Mouse (Mus musculus) liver, embryonic 15.5 days (tissue): ENCODE data around the gene Usp40. TPM values are rescaled to one million over a fixed set of nuclear protein-coding genes. Genes with fewer than 3 reads are reported as not detected.
A peak's percentile ranks its signal among the peaks of the same experiment; 100 is the strongest.

ENCODE experiments used
- ATAC-seq: fragments of 200-750 bp; cut with Nextera tagmentation; 2 replicates; pipeline ENCODE4 v1.8.0; 2017; ENCODE audit warnings: moderate number of reproducible peaks, mild to moderate bottlenecking, moderate library complexity; ENCODE audit not compliant: insufficient read depth
- H3K27ac ChIP-seq: fragments of 300-500 bp; sonication (generic); replicated peaks from 2 replicates; pipeline ENCODE4 v1.5.1; 2015; ENCODE audit warnings: mild to moderate bottlenecking, inconsistent platforms
- H3K27me3 ChIP-seq: fragments of 300-500 bp; sonication (generic); 2 replicates; pipeline ENCODE4 v1.6.1; 2015; ENCODE audit warnings: mild to moderate bottlenecking, inconsistent platforms
- H3K36me3 ChIP-seq: fragments of 300-500 bp; sonication (generic); replicated peaks from 2 replicates; pipeline ENCODE4 v1.6.1; 2015; ENCODE audit warnings: moderate library complexity, mild to moderate bottlenecking, inconsistent platforms
- H3K4me1 ChIP-seq: fragments of 300-500 bp; sonication (generic); replicated peaks from 2 replicates; pipeline ENCODE4 v1.6.1; 2015; ENCODE audit warnings: inconsistent platforms
- H3K4me2 ChIP-seq: fragments of 300-500 bp; sonication (generic); 2 replicates; pipeline ENCODE4 v1.6.1; 2015; ENCODE audit warnings: moderate library complexity, mild to moderate bottlenecking, inconsistent platforms
- H3K4me3 ChIP-seq: fragments of 300-500 bp; sonication (generic); replicated peaks from 2 replicates; pipeline ENCODE4 v1.5.1; 2015; ENCODE audit warnings: mild to moderate bottlenecking, inconsistent platforms
- H3K9ac ChIP-seq: fragments of 300-500 bp; sonication (generic); 2 replicates; pipeline ENCODE4 v1.6.1; 2015; ENCODE audit warnings: moderate library complexity, mild to moderate bottlenecking, inconsistent platforms
- H3K9me3 ChIP-seq: fragments of 300-500 bp; sonication (generic); replicated peaks from 2 replicates; pipeline ENCODE4 v1.6.1; 2016; ENCODE audit warnings: inconsistent platforms
- WGBS: fragments of 180-500 bp; shearing (Covaris S2); methylation state at CpG from one replicate; pipeline ENCODE4 v1.1.7; 2015; ENCODE audit warnings: mixed read lengths; ENCODE audit not compliant: insufficient replicate concordance; 5-methylcytosine and 5-hydroxymethylcytosine counted together
- polyA plus RNA-seq: library from polyadenylated mRNA; unstranded; fragments of >200 nt; fragmentation: Nextera tagmentation; extraction: Ambion mirVana; gene quantifications from 2 replicates; pipeline ENCODE4 v1.2.1, GENCODE M21; 2015

Usp40 gene
- polyA plus RNA-seq, 1 experiment from 2014 or later: 8.2 TPM

- no peak for ATAC-seq
- peak overlapping the region; percentile 88 for H3K4me2 ChIP-seq
Observed at GRCm38 (mm10) chr1:88008735-88009134, 384 bp upstream of the Usp40 start.

DNA sequence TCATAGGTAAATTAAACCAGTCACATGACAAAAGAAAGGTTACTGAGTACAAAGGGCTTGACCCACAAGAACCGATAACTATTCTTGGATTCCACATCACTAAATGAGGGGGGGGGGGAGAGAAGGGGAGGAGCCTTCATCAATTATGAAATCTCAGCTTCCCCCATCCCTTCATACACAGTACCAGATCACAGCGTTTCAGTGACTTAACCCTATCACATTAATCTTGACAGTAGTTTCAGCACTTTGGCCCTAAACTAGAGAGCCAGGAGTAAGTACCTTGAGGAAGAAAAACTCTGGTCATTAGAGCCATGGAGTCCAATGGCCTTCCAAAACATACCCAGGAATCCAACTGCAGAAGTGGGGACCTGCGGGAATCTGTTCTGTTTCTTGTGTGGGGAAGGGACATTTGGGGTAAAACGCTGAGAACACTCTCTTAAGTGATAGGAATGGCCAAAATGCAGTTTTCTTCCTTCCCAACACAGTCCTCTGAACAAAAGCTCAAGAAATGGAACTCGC, 600 bp downstream of the Usp40 start:
- H3K27me3 ChIP-seq: no peaks in the 10 kb centered on the region; the same call in 1 of the 2 replicates
- H3K4me1 ChIP-seq: peaks cover 20% of the 10 kb centered on the region
- WGBS: 12% methylated on average over 5 of the region's 5 CpGs
- peak overlapping the region; percentile 75 for H3K4me3 ChIP-seq
- peak overlapping the region; percentile 77 for H3K9ac ChIP-seq
- no peaks in the 10 kb centered on the region for H3K9me3 ChIP-seq
- ATAC-seq: peak; percentile 39; the same call in 1 of the 2 replicates
- peak overlapping the region; percentile 57 for H3K27ac ChIP-seq
- peak overlapping the region; percentile 88 for H3K4me2 ChIP-seq
- H3K36me3 ChIP-seq: peaks cover 12% of the 10 kb centered on the region; the same call in 1 of the 2 replicates

More at GRCm38 (mm10) chr1:88008735-88009134, 384 bp upstream of the Usp40 start:
- Histone ChIP-seq H3K9ac (peak overlapping the region; percentile 77; the same call in 1 of the 2 replicates), H3K4me3 (peak overlapping the region; percentile 75), H3K27ac (peak overlapping the region; percentile 57; the same call in 1 of the 2 replicates), H3K27me3 (no peaks in the 10 kb centered on the region; the same call in 1 of the 2 replicates), H3K4me1 (peaks cover 20% of the 10 kb centered on the region), H3K9me3 (no peaks in the 10 kb centered on the region), H3K36me3 (0 out of 2 replicates have a peak, but pooled peaks cover 7% of the 10 kb centered on the region)
- 43% methylated on average over 4 of the region's 4 CpGs for WGBS

DNA sequence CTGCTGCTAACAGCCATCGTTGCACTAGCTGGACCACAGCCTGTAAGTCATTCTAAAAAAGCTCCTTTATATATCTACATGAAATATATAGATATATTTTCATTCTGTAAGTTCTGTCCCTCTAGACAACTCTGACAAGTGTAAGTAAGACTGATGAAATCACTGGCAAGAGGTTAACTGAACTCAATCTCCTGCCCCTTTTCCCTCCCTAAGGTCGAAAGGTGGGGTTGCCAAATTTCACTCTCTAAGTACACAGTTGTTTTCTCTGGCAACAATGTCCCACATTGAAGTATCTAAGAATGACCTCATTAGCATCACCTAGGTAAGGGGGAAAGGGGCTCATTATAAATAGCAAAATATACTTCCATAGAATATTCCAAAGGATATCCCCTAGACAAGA, 15.6 kb downstream of the Usp40 start:
- Histone ChIP-seq H3K9me3 (no peaks in the 10 kb centered on the region), H3K4me2 (no peak overlapping the region), H3K27me3 (no peaks in the 10 kb centered on the region), H3K9ac (no peak overlapping the region), H3K27ac (no peak overlapping the region), H3K4me1 (no peaks in the 10 kb centered on the region), H3K4me3 (no peak overlapping the region), H3K36me3 (peaks cover 36% of the 10 kb centered on the region)
- no peak for ATAC-seq
- WGBS: 69% methylated on average over 2 of the region's 2 CpGs

DNA sequence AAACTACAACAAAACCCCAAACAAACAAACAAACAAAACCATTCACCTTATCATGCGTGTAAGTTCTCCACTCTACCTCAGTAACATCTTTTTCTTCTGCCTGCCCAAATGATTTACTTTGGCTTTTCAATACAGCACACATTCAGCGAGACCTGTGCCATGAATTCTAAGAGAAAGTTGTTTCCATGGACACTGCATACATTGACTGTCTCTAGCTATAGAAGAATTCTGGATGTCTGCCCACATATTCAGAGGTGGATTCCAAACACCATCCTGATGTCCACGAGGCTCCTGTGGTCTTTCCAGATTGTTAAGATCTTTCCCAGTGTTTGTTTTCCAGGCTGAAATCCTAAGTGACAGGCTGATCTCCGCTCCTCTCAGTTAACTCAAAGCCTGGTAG, 26.1 kb downstream of the Usp40 start:
- H3K9ac ChIP-seq: no peak overlapping the region
- peaks cover 37% of the 10 kb centered on the region for H3K36me3 ChIP-seq
- H3K9me3 ChIP-seq: no peaks in the 10 kb centered on the region
- 73% methylated on average over 4 of the region's 4 CpGs for WGBS
- H3K27me3 ChIP-seq: no peaks in the 10 kb centered on the region
- ATAC-seq: no peak
- H3K4me3 ChIP-seq: no peak overlapping the region
- no peak overlapping the region for H3K4me2 ChIP-seq
- H3K4me1 ChIP-seq: no peaks in the 10 kb centered on the region
- H3K27ac ChIP-seq: no peak overlapping the region

DNA sequence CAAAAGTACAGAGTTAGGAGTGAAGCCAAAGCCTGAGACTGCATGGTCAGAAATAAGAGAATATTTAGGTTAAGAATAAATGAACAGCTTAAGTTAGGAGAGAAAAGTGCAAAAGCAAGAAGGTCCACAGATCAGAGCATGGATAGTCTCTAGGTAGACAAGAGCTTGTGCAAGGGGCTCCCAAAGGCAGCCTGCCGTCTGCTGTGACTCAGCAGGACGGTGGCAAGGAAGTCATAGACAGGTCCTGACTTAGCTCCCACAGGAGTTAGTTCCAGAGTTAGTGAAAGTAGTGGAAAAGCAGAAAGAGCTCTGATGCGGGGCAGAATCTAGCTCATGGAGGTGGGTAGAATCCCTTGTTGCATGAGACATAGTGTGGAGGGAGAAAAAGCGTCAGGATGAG, 38.0 kb downstream of the Usp40 start:
- Histone ChIP-seq H3K4me2 (no peak overlapping the region), H3K27me3 (no peaks in the 10 kb centered on the region), H3K4me1 (0 out of 2 replicates have a peak, but pooled peaks cover 4% of the 10 kb centered on the region), H3K4me3 (no peak overlapping the region), H3K27ac (no peak overlapping the region), H3K9me3 (no peaks in the 10 kb centered on the region), H3K9ac (no peak overlapping the region), H3K36me3 (peaks cover 8% of the 10 kb centered on the region)
- 57% methylated on average over 4 of the region's 4 CpGs for WGBS
- ATAC-seq: no peak

GRCm38 (mm10) chr1:87961459-87962167, 46.7 kb downstream of the Usp40 start:
- Histone ChIP-seq H3K4me2 (peak overlapping the region; percentile 63), H3K27ac (peak overlapping the region; percentile 93)

DNA sequence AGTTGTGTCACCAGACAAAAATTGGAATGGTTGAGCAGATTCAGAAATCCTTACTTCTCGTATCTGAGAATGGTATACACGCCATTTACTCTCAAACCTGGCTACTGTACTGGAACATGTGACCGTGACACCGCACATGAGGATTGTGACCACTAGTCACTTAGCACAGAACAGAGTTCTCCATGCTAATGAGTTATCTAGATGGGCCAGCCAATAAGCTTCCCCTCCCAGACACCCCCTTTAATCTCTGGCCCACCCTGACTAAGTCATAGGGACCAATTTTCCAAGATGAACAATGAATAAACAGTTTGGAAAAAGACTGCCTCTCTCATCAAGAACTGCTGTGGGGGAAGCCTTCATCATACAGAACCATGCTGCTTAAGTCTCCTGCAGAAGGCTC, 47.6 kb downstream of the Usp40 start:
- H3K36me3 ChIP-seq: peaks cover 35% of the 10 kb centered on the region
- ATAC-seq: peak; percentile 29
- peak overlapping the region; percentile 59 for H3K9ac ChIP-seq
- no peak overlapping the region for H3K4me3 ChIP-seq
- peaks cover 33% of the 10 kb centered on the region for H3K4me1 ChIP-seq
- H3K27me3 ChIP-seq: no peaks in the 10 kb centered on the region
- no peaks in the 10 kb centered on the region for H3K9me3 ChIP-seq
- 44% methylated on average over 4 of the region's 4 CpGs for WGBS
- H3K27ac ChIP-seq: peak overlapping the region; percentile 93
- H3K4me2 ChIP-seq: peak overlapping the region; percentile 63

More at GRCm38 (mm10) chr1:87961459-87962167, 46.7 kb downstream of the Usp40 start:
- H3K27me3 ChIP-seq: no peaks in the 10 kb centered on the region
- peak; percentile 98 for ATAC-seq
- no peaks in the 10 kb centered on the region for H3K9me3 ChIP-seq
- H3K4me1 ChIP-seq: peaks cover 33% of the 10 kb centered on the region
- H3K4me3 ChIP-seq: peak overlapping the region; percentile 10
- peaks cover 28% of the 10 kb centered on the region; the same call in 1 of the 2 replicates for H3K36me3 ChIP-seq
- H3K9ac ChIP-seq: peak overlapping the region; percentile 59
- 17% methylated on average over 2 of the region's 2 CpGs for WGBS

DNA sequence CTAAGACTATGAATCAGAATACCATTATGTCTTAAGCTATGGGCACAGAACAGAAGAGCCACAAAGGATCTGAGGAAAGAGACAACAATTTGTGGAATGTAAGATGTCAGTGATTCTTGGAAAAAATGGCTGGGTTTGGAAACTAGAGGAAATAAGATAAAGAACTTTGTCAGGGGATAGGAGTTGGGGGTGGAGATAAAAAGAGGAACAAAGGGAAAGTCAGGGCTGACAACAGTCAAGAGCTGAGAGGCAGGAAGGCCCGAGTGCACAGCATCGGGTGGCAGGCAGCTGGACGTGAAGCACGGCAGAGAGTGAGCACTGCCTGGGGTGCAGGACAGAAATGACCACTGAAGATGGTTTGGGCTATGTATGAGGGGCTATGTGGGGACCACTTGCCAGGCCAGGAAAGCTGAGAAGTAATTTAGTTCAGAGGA, 48.3 kb downstream of the Usp40 start:
- ATAC-seq: no peak
- WGBS: 8% methylated on average over 4 of the region's 4 CpGs
- no peak overlapping the region for H3K4me3 ChIP-seq
- H3K27ac ChIP-seq: peak overlapping the region; percentile 93
- H3K9ac ChIP-seq: peak overlapping the region; percentile 59; the same call in 1 of the 2 replicates
- no peaks in the 10 kb centered on the region for H3K9me3 ChIP-seq
- peaks cover 40% of the 10 kb centered on the region for H3K36me3 ChIP-seq
- H3K4me2 ChIP-seq: peak overlapping the region; percentile 63
- H3K27me3 ChIP-seq: no peaks in the 10 kb centered on the region
- H3K4me1 ChIP-seq: peaks cover 33% of the 10 kb centered on the region

- no peaks in the 10 kb centered on the region for H3K9me3 ChIP-seq
- peak overlapping the region; percentile 93 for H3K27ac ChIP-seq
- no peak overlapping the region for H3K9ac ChIP-seq
- no peaks in the 10 kb centered on the region for H3K27me3 ChIP-seq
- WGBS: 18% methylated on average over 4 of the region's 4 CpGs
- peaks cover 39% of the 10 kb centered on the region for H3K36me3 ChIP-seq
- H3K4me1 ChIP-seq: peaks cover 33% of the 10 kb centered on the region
- H3K4me2 ChIP-seq: no peak overlapping the region; the same call in 1 of the 2 replicates
- no peak overlapping the region for H3K4me3 ChIP-seq
- ATAC-seq: no peak
Observed at GRCm38 (mm10) chr1:87959532-87959931, 48.8 kb downstream of the Usp40 start.

- Histone ChIP-seq H3K27me3 (no peaks in the 10 kb centered on the region), H3K9ac (no peak overlapping the region), H3K27ac (peak overlapping the region; percentile 49; the same call in 1 of the 2 replicates), H3K36me3 (peaks cover 35% of the 10 kb centered on the region), H3K4me2 (no peak overlapping the region), H3K9me3 (no peaks in the 10 kb centered on the region), H3K4me3 (no peak overlapping the region), H3K4me1 (peaks cover 33% of the 10 kb centered on the region)
- WGBS: 93% methylated on average over 1 of the region's 1 CpGs
- no peak for ATAC-seq
Observed at GRCm38 (mm10) chr1:87958931-87959330, 49.4 kb downstream of the Usp40 start.

DNA sequence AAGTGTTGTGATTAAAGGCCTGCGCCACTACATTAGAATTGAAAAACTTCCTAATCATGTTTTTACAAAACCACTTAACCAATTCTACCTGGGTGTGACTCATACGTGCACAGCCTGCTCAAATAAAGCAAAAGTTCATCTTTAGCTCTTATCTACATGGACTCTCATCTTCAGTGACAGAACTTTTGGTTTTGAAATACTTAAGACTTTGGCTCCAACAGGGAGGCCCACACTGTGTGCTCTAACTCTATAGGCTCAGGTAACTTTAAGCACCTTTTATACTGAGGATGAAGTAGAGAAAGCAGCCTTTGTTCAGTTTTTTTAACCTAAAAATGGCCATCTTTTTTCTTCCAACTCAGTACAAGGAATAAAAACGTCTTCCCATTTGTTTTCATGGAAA, 55.3 kb downstream of the Usp40 start:
- WGBS: 47% methylated on average over 3 of the region's 3 CpGs
- Histone ChIP-seq H3K9me3 (no peaks in the 10 kb centered on the region), H3K36me3 (peaks cover 64% of the 10 kb centered on the region), H3K9ac (no peak overlapping the region), H3K27ac (no peak overlapping the region), H3K4me2 (no peak overlapping the region), H3K27me3 (no peaks in the 10 kb centered on the region), H3K4me3 (no peak overlapping the region), H3K4me1 (peaks cover 3% of the 10 kb centered on the region; the same call in 1 of the 2 replicates)
- ATAC-seq: no peak
